Mouse (Mus musculus): ENCODE results near the gene Mios.

DNA sequence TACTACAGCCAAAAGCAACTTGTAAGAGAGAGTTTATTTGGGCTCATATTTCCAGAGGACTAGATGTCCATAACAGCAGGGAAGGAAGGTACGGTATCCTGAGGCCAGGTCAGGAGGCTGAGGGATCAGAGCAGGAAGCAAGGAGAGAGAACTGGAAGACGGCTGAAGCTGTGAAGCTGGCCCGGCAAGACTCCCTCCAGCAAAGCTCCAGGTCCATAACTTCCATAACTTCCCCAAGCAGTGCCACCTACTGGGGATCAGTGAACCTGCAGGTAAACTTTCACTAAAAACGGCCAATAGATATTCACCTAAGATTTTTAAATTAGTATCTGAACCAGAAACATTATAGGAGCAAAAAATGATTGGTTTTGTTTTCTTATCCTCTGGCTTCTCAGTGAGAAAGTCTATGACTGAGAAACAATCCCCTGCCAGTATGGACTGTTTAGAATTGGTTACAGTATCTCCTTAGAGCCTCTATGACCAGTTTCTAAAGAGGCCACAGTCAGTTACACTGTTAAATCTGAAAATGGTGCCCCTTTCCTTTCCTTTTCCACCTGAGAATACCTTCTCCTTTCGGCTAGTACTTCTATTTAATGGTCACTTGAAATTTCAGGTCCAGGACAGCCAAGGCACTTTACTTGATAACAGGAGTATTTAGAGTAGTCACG is 65.5 kb downstream of the Mios start:
- TF ChIP-seq ZKSCAN1 (IDR thresholded peaks at IDR 0.05; ENCODE audit: low read depth, low read length) (no peak), CTCF (IDR thresholded peaks at IDR 0.05 in 2 of 3, conservative IDR thresholded peaks at IDR 0.05 in 1 of 3; ENCODE audit: control insufficient read depth in 1 of 3, insufficient read depth in 1 of 3, low read depth in 2 of 3, low read length in 3 of 3, poor library complexity in 1 of 3, severe bottlenecking in 1 of 3) (peak; percentile 36 to 66 (median 47); a peak in 5 of 6 replicates), POLR2A (IDR thresholded peaks at IDR 0.05; ENCODE audit: control insufficient read depth in 1 of 2, insufficient read depth in 1 of 2, low read depth in 1 of 2, low read length in 2 of 2, poor library complexity in 1 of 2) (no peak), POLR2AphosphoS2 (IDR thresholded peaks at IDR 0.05; ENCODE audit: low read length) (no peak), EP300 (IDR thresholded peaks at IDR 0.05; ENCODE audit: low read depth in 1 of 2, low read length in 2 of 2) (no peak), HCFC1 (IDR thresholded peaks at IDR 0.05; ENCODE audit: low read depth, low read length) (no peak)
